Mouse (Mus musculus) bone marrow, adult 2 months (tissue): ENCODE measurements at regions not wholly inside any gene's neighbourhood (a gene's known extent, or its start where the extent isn't known, plus 50 kb on each side); places are given as distances from the start of the nearest gene placed in this dataset.

ENCODE experiments used
- CTCF ChIP-seq: fragments of 200-500 bp; IDR thresholded peaks from 2 replicates; pipeline ENCODE4 v1.5.1; 2011; ENCODE audit warnings: low read length, control low read depth; ENCODE audit not compliant: control insufficient read depth, insufficient read depth
- POLR2A ChIP-seq: fragments of 200-500 bp; IDR thresholded peaks from 2 replicates; pipeline ENCODE4 v1.6.1; 2011; ENCODE audit warnings: low read depth, mild to moderate bottlenecking, control low read depth, low read length, borderline replicate concordance; ENCODE audit not compliant: control insufficient read depth

DNA sequence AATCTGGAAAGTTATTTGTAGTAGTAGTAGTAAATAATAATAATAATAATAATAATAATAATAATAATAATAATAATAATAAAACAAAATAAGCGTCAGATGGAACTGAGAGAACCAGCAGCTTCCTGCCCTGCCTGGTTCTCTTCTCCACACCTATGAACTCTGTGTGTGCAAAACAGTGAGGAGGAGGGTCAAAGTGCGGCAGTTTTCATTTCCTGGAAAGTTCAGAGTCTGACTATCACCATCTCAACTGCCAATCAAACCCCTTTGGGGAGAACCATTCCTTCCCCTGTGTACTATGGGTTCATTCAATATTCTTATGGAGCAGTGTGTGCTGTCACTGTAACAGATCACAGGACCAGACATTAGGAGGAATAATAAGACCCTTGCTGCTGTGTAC, 262.1 kb upstream of the Atp2b1 start:
- TF ChIP-seq POLR2A (no peak), CTCF (no peak)
